Mouse (Mus musculus): ENCODE measurements around the gene Alk. TPM values are rescaled to one million over a fixed set of nuclear protein-coding genes. Genes with fewer than 3 reads are reported as not detected.

Gene Alk
- polyA plus RNA-seq, 1 experiment from 2014 or later = 4.1 TPM

DNA sequence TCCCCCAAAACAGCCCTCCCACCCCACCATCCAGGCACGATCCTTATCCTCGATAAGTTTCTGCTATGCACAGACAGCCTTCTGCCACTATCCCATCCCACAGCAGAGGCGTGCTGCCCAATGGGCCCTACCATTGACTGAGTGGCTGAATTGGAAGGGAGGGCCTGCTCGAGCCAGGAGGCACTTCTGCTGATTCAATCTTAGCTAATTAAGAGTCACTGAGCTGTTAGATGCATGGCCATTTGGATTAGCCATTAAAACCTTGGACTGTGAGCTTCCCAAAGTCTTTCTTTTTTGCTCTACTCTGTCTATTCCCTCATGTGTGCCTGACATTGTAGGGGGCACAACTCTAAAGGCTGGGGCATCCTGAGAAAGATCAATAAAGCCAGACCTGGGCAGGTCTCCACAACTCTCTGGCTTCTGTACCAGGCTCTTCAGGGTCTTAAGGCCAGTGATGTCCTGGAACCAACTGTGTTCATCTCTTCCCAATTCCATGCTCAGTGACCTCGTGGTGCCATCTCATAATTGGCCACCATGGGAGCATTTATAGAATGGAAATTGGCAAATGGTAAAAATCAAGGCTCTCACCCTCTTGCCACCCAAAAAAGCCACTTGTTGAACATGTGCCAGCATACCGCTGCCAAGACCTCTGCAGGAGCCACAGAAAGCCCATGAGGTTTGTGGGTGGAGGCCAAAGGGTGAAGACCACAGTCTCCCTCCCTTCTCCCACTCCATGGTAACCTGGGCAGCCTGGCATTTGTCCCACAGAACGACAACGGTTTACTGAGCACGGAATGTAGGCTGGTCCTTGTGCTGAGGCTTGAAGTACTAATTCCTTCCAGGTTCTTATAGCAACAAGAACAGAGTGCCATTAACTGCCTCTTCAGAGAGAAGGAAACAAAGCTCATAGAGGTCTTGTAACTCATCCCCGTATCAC is 582.4 kb downstream of the Alk start:
- H3K27ac ChIP-seq (replicated peaks) = no peak overlapping the region
- peaks cover 8% of the 10 kb centered on the region; the same call in 1 of the 2 replicates for H3K4me1 ChIP-seq (replicated peaks)
- H3K4me2 ChIP-seq = no peak overlapping the region
- WGBS = 78% methylated on average over 10 of the region's 10 CpGs
- H3K36me3 ChIP-seq = no peaks in the 10 kb centered on the region
- no peaks in the 10 kb centered on the region for H3K9me3 ChIP-seq
- no peaks in the 10 kb centered on the region for H3K27me3 ChIP-seq
- no peak overlapping the region for H3K9ac ChIP-seq
- no peak overlapping the region for H3K4me3 ChIP-seq
- no peak for ATAC-seq (ENCODE audit: low read depth)

- no peak overlapping the region for H3K4me3 ChIP-seq
- no peaks in the 10 kb centered on the region for H3K27me3 ChIP-seq
- no peak overlapping the region for H3K27ac ChIP-seq (replicated peaks)
- ATAC-seq (ENCODE audit: low read depth) = no peak
- H3K36me3 ChIP-seq = no peaks in the 10 kb centered on the region
- H3K4me2 ChIP-seq = no peak overlapping the region
- no peak overlapping the region for H3K9ac ChIP-seq
- H3K9me3 ChIP-seq = no peaks in the 10 kb centered on the region
- H3K4me1 ChIP-seq (replicated peaks) = no peaks in the 10 kb centered on the region
Measured at GRCm38 (mm10) chr17:72017329-72017728, 587.1 kb downstream of the Alk start.

GRCm38 (mm10) chr17:72015253-72015652 is 589.2 kb downstream of the Alk start:
- no peak overlapping the region for H3K4me3 ChIP-seq
- no peak overlapping the region for H3K9ac ChIP-seq
- no peaks in the 10 kb centered on the region for H3K36me3 ChIP-seq
- no peak overlapping the region for H3K4me2 ChIP-seq
- WGBS = 61% methylated on average over 3 of the region's 3 CpGs
- H3K27me3 ChIP-seq = no peaks in the 10 kb centered on the region
- H3K4me1 ChIP-seq (replicated peaks) = no peaks in the 10 kb centered on the region
- H3K9me3 ChIP-seq = no peaks in the 10 kb centered on the region
- no peak for ATAC-seq (ENCODE audit: low read depth)
- H3K27ac ChIP-seq (replicated peaks) = no peak overlapping the region

DNA sequence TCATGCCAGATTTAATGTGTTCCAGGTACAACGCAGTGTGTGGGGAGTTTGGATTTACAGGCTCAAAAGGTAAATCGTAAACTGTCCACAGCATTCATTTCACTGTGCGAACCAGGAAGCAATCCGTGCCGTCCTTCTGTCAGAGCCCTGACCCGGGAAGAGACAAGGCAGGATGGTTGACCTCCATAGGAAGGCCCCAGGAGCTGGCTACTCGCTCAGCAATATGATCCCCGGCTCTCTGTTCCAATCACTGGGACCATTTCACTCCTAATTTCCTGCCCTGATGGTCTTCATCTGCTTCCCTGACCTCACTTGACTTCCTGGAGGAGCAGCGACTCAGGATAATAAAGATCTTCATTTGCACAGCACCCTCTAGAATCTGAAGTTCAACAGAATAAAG is 591.7 kb downstream of the Alk start:
- no peak overlapping the region for H3K9ac ChIP-seq
- WGBS = 82% methylated on average over 9 of the region's 9 CpGs
- H3K4me3 ChIP-seq = no peak overlapping the region
- H3K4me1 ChIP-seq (replicated peaks) = no peaks in the 10 kb centered on the region
- no peaks in the 10 kb centered on the region for H3K27me3 ChIP-seq
- H3K4me2 ChIP-seq = no peak overlapping the region
- no peaks in the 10 kb centered on the region for H3K9me3 ChIP-seq
- H3K27ac ChIP-seq (replicated peaks) = no peak overlapping the region
- no peak for ATAC-seq (ENCODE audit: low read depth)
- no peaks in the 10 kb centered on the region for H3K36me3 ChIP-seq

- H3K36me3 ChIP-seq = no peaks in the 10 kb centered on the region
- H3K9me3 ChIP-seq = no peaks in the 10 kb centered on the region
- H3K4me3 ChIP-seq = no peak overlapping the region
- H3K4me2 ChIP-seq = no peak overlapping the region
- WGBS = 92% methylated on average over 2 of the region's 2 CpGs
- H3K9ac ChIP-seq = no peak overlapping the region
- no peaks in the 10 kb centered on the region for H3K27me3 ChIP-seq
- ATAC-seq (ENCODE audit: low read depth) = no peak
- no peaks in the 10 kb centered on the region for H3K4me1 ChIP-seq (replicated peaks)
- no peak overlapping the region for H3K27ac ChIP-seq (replicated peaks)
Measured at GRCm38 (mm10) chr17:72009836-72010235, 594.6 kb downstream of the Alk start.

DNA sequence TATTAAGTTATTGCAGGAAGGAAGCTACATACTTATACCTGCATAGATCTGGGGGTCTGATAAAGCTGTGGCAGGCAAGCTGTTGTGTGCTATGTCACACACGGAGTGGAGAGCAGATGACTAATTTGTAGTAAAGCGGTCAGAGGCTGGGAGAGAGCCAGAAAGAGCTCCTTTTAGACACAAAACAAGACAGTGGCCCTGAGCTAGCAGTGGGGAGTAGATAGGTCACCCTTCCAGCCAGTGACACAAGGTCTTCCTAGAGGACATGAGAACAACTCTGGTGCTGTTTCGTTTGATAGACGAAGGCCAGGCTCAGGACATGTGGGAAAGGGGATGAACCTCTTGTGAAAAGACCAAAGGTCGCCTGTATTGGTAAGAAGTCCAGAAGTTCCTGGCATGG is 596.0 kb downstream of the Alk start:
- no peak for ATAC-seq (ENCODE audit: low read depth)
- Histone ChIP-seq H3K36me3 (no peaks in the 10 kb centered on the region), H3K9ac (no peak overlapping the region), H3K9me3 (no peaks in the 10 kb centered on the region), H3K4me1 (replicated peaks) (no peaks in the 10 kb centered on the region), H3K27me3 (no peaks in the 10 kb centered on the region), H3K4me3 (no peak overlapping the region), H3K4me2 (no peak overlapping the region), H3K27ac (replicated peaks) (no peak overlapping the region)
- WGBS = 83% methylated on average over 5 of the region's 5 CpGs

DNA sequence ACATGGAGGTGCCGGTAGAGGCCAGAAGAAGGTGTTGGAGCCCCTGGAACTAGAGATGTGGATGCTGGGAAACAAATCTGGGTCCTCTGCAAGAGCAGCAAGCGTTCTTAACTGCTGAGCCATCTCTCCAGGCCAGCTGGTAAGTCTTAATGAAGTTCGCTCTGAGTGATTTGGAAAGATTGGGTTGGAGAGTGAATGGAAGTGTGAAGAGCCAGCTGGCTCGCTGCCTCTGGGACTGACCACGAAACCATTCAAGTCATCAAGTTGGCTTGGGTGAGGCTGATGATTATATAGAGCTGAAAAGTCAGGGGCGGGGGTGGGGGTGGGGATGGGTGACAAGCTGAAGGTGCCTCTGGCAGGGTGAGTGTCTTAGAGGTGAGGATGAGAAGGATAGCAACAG is 599.1 kb downstream of the Alk start:
- no peak overlapping the region for H3K4me2 ChIP-seq
- H3K4me1 ChIP-seq (replicated peaks) = no peaks in the 10 kb centered on the region
- no peaks in the 10 kb centered on the region for H3K27me3 ChIP-seq
- ATAC-seq (ENCODE audit: low read depth) = no peak
- H3K9me3 ChIP-seq = no peaks in the 10 kb centered on the region
- no peaks in the 10 kb centered on the region for H3K36me3 ChIP-seq
- H3K27ac ChIP-seq (replicated peaks) = no peak overlapping the region
- H3K9ac ChIP-seq = no peak overlapping the region
- 77% methylated on average over 6 of the region's 6 CpGs for WGBS
- H3K4me3 ChIP-seq = no peak overlapping the region

GRCm38 (mm10) chr17:71999527-72000482 is 604.6 kb downstream of the Alk start:
- WGBS = 37% methylated on average over 5 of the region's 5 CpGs
- no peaks in the 10 kb centered on the region for H3K9me3 ChIP-seq
- H3K4me1 ChIP-seq (replicated peaks) = 0 out of 2 replicates have a peak, but pooled peaks cover 3% of the 10 kb centered on the region
- H3K4me3 ChIP-seq = no peak overlapping the region
- no peak overlapping the region for H3K4me2 ChIP-seq
- no peaks in the 10 kb centered on the region for H3K36me3 ChIP-seq
- no peak overlapping the region for H3K9ac ChIP-seq
- H3K27ac ChIP-seq (replicated peaks) = 0 out of 2 replicates have a peak overlapping the region, but pooled peaks have one; percentile 9
- no peak for ATAC-seq (ENCODE audit: low read depth)
- H3K27me3 ChIP-seq = no peaks in the 10 kb centered on the region

- H3K9ac ChIP-seq = no peak overlapping the region
- no peaks in the 10 kb centered on the region for H3K27me3 ChIP-seq
- 0 out of 2 replicates have a peak, but pooled peaks cover 3% of the 10 kb centered on the region for H3K4me1 ChIP-seq (replicated peaks)
- no peaks in the 10 kb centered on the region for H3K9me3 ChIP-seq
- ATAC-seq (ENCODE audit: low read depth) = no peak
- H3K36me3 ChIP-seq = no peaks in the 10 kb centered on the region
- 76% methylated on average over 3 of the region's 3 CpGs for WGBS
- no peak overlapping the region for H3K4me3 ChIP-seq
- no peak overlapping the region for H3K4me2 ChIP-seq
- H3K27ac ChIP-seq (replicated peaks) = no peak overlapping the region
Measured at GRCm38 (mm10) chr17:71997680-71998079, 606.7 kb downstream of the Alk start.

DNA sequence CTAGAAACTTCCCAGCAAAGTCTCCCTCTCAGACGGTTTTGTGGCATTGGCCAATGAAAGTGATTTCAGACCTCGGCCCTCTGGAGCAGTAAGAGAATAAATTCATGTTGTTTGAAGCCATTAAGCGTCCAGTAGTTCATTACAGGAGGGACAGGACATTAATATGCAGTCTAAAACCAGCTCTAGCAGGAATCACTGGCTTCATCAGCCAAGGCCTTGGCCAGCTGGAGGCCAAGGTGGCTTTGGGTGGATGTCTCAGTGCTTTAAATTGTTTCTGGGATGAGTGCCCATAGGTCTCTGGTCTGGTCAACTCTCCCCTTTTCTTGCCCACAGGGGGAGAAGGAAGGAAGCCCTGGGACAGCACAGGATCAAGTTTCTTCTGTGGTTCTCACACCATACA is 608.9 kb downstream of the Alk start:
- no peaks in the 10 kb centered on the region for H3K9me3 ChIP-seq
- 82% methylated on average over 3 of the region's 3 CpGs for whole genome bisulfite sequencing

GRCm38 (mm10) chr17:71994144-71994543 is 610.3 kb downstream of the Alk start:
- H3K4me2 ChIP-seq = no peak overlapping the region
- WGBS = 88% methylated on average over 1 of the region's 1 CpGs
- H3K36me3 ChIP-seq = no peaks in the 10 kb centered on the region
- no peak for ATAC-seq (ENCODE audit: low read depth)
- no peak overlapping the region for H3K9ac ChIP-seq
- H3K4me1 ChIP-seq (replicated peaks) = 0 out of 2 replicates have a peak, but pooled peaks cover 3% of the 10 kb centered on the region
- H3K27ac ChIP-seq (replicated peaks) = no peak overlapping the region
- no peaks in the 10 kb centered on the region for H3K9me3 ChIP-seq
- no peak overlapping the region for H3K4me3 ChIP-seq
- no peaks in the 10 kb centered on the region for H3K27me3 ChIP-seq

More for the DNA sequence above, 608.9 kb downstream of the Alk start:
- 0 out of 2 replicates have a peak, but pooled peaks cover 3% of the 10 kb centered on the region for H3K4me1 ChIP-seq (replicated peaks)
- H3K27ac ChIP-seq (replicated peaks) = no peak overlapping the region
- H3K9ac ChIP-seq = no peak overlapping the region
- H3K4me2 ChIP-seq = no peak overlapping the region
- H3K27me3 ChIP-seq = no peaks in the 10 kb centered on the region
- no peak for ATAC-seq (ENCODE audit: low read depth)
- H3K4me3 ChIP-seq = no peak overlapping the region
- no peaks in the 10 kb centered on the region for H3K36me3 ChIP-seq

GRCm38 (mm10) chr17:71993011-71993410 is 611.4 kb downstream of the Alk start:
- H3K4me1 ChIP-seq (replicated peaks) = 0 out of 2 replicates have a peak, but pooled peaks cover 3% of the 10 kb centered on the region
- no peak overlapping the region for H3K9ac ChIP-seq
- no peak overlapping the region for H3K27ac ChIP-seq (replicated peaks)
- H3K27me3 ChIP-seq = no peaks in the 10 kb centered on the region
- no peaks in the 10 kb centered on the region for H3K36me3 ChIP-seq
- WGBS = 93% methylated on average over 2 of the region's 2 CpGs
- no peak overlapping the region for H3K4me3 ChIP-seq
- H3K9me3 ChIP-seq = no peaks in the 10 kb centered on the region
- ATAC-seq (ENCODE audit: low read depth) = no peak
- no peak overlapping the region for H3K4me2 ChIP-seq
